Mouse (Mus musculus) frontal cortex, adult (tissue): ENCODE measurements around the gene Bag3.
A peak's percentile ranks its signal among the peaks of the same experiment; 100 is the strongest.

ENCODE experiments used
- ATAC-seq: cut with Nextera tagmentation; 2 replicates; pipeline ENCODE4 v1.9.2; 2017; ENCODE audit warnings: mild to moderate bottlenecking, moderate library complexity, mixed read lengths; ENCODE audit not compliant: low TSS enrichment

Gene Bag3

GRCm38 (mm10) chr7:128523349-128523961 lies at the start of gene Bag3:
Bag3 (plus strand) TSS chr7:128523616.
- peak; percentile 80 for ATAC-seq

GRCm38 (mm10) chr7:128474322-128474721 lies 49.1 kb upstream of the Bag3 start:
- peak; percentile 93 for ATAC-seq

GRCm38 (mm10) chr7:128488986-128489385 lies 34.4 kb upstream of the Bag3 start:
- no peak for ATAC-seq

- no peak for ATAC-seq
Measured at GRCm38 (mm10) chr7:128494546-128494945, 28.9 kb upstream of the Bag3 start.

GRCm38 (mm10) chr7:128499801-128500200 lies 23.6 kb upstream of the Bag3 start:
- ATAC-seq, result no peak

DNA sequence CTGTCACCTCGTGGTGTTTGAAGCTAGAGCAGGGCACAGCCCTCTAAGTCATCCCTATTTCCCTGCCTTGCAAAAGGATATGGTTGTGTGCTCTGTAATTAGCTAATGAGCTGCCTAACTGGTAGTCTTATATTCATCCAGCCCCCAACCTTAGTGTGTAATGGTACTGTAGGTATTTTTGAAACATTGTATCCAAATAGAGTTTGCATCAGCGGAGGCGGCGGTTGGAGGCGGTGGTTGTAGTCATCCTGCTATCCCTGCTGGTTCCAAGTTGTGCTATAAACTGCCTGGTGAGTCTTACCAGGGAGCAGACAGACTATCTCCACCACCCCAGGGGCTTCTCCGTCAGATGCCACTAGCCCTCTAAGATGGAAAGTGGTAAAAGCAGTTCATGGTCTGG lies 19.3 kb upstream of the Bag3 start:
- peak; percentile 77; the same call in 1 of the 2 replicates for ATAC-seq

- ATAC-seq, result no peak
Measured at GRCm38 (mm10) chr7:128511936-128512335, 11.5 kb upstream of the Bag3 start.

- no peak for ATAC-seq
Measured at GRCm38 (mm10) chr7:128513512-128513911, 9.9 kb upstream of the Bag3 start.

DNA sequence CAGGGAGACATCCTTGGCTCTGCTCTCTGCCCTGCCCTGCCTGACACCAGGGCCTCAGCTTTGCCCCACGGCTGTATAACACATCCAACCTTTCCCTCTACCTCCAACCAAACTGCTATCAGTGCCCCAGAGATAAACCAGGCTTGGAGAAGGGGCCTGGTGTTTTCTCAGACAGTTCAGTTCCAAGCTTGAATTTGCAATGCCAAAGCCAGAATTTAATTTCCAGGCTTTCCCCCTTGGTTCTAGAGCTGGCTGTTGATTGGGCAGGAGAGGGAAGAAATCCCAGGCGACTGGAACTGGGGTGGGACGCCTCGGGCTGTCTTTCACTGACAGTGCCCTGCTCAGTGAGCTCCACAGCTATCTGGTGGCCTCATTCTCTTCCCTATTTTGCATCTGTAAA lies 9.1 kb upstream of the Bag3 start:
- ATAC-seq, result no peak

GRCm38 (mm10) chr7:128516346-128516745 lies 7.1 kb upstream of the Bag3 start:
- ATAC-seq, result no peak

DNA sequence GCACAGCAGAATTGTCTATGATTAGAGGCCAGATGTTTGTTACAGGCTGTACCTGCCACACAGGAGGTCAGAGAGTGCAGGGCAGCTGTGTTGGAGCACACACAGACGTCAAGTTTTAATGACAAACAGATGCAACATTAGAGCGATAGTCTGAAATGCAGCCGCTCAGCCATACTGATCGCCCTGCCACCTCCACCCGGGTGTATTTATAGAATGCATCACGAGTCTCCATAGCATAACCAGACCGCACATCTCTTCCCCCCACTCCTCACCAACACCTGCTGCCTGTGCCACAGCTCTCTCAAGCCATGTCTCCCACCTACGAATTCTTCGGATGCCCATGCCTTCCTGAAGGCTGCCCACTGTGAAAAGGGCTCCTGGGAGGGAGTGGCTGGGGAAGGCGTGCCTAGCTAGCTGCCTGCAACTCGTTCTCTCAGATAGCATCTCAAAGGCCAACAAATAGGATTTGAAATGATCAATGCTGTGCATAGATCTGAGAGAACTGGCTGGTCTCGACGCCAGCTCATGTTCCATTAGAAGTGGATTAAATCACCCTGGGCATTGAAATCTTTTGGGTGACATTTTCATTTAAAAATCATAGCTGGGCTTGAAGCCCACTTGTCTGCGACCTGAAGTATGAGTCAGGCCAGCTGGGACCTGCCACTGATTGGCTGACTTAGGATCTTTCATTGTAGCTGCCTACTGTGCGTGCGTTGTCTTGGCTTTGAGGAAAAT lies 3.9 kb upstream of the Bag3 start:
- ATAC-seq, result no peak

- no peak; the same call in 1 of the 2 replicates for ATAC-seq
Measured at GRCm38 (mm10) chr7:128523962-128524581, 656 bp downstream of the Bag3 start.

GRCm38 (mm10) chr7:128524641-128525040 lies 1.2 kb downstream of the Bag3 start:
- ATAC-seq, result no peak

DNA sequence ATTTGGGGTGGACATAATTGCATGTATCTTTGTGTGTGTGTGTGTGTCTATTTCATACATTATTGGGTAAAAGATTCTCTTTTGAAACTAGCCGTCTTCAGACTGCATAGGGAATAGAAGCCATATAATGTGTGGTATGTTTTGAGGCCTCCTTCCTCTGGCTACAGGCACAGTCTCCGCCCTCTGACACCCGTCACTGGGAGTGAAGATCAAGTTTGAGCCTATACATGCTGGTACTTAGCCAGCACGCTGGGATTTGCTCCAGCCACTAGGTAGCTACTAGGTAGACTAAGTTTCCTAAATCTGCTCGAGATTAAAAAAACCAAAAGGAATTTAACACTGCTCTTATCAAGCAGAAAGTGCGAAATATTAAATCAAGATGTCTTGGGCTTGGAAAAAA lies 3.2 kb downstream of the Bag3 start:
- ATAC-seq, result no peak

DNA sequence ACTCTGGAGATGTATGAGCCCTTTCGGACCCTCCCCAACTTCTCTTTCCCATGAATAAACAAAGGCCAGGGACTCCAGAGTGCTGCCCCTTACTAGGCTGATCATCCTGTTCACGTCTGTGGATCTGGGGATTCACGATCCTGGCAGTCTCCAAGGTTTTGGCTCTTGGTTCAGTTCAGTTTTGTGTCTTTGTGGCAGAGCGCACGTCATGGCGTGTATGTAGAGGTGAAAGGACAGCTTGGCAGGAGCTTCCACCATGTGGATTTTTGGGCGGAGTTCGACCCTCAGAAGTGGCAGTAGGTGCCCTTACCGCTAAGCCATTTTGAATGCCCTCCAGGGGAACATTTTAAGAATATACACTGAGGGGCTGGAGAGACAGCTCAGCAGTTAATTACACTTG lies 5.2 kb downstream of the Bag3 start:
- ATAC-seq, result no peak

- ATAC-seq, result no peak
Measured at GRCm38 (mm10) chr7:128529126-128529525, 5.7 kb downstream of the Bag3 start.

- ATAC-seq, result peak; percentile 40
Measured at GRCm38 (mm10) chr7:128529574-128530051, 6.2 kb downstream of the Bag3 start.

GRCm38 (mm10) chr7:128531031-128531430 lies 7.6 kb downstream of the Bag3 start:
- ATAC-seq, result no peak

DNA sequence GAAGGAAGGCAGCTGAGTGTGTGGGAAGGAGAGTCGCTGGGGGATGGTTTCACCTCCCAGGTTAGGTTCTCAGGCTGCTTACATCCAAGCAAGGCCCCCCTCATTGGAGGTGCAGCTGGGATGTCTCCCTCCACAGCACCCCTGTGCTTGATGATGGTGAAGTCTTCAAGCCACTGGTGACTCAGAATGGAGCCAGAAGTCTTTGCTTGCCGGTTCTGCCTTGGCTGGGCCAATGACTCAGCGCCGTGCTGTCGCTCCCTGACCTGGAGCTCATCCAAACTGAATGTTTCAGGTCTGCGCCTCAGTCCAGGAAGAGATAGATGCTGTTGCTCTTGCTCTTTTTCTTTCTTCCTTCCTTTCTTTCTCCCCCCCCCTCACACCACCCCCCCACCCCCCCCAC lies 8.5 kb downstream of the Bag3 start:
- peak; percentile 53; the same call in 1 of the 2 replicates for ATAC-seq

GRCm38 (mm10) chr7:128532441-128533166 lies 9.2 kb downstream of the Bag3 start:
- ATAC-seq, result no peak

GRCm38 (mm10) chr7:128534984-128535491 lies 11.6 kb downstream of the Bag3 start:
- no peak for ATAC-seq

- ATAC-seq, result no peak
Measured at GRCm38 (mm10) chr7:128536074-128536473, 12.7 kb downstream of the Bag3 start.
